Mouse (Mus musculus) olfactory bulb, adult 2 months (tissue): ENCODE results near the gene Sstr2. TPM values are rescaled to one million over a fixed set of nuclear protein-coding genes. Genes with fewer than 3 reads are reported as not detected.

Experiments used
- H3K27ac ChIP-seq: fragments of 200-500 bp; 2 replicates; pipeline ENCODE4 v1.5.1; 2012; ENCODE audit warnings: low read depth, low read length; ENCODE audit not compliant: insufficient read depth
- H3K4me1 ChIP-seq: fragments of 200-500 bp; 2 replicates; pipeline ENCODE4 v1.6.1; 2012; ENCODE audit warnings: low read length; ENCODE audit not compliant: control insufficient read depth, insufficient read depth
- H3K4me3 ChIP-seq: fragments of 200-500 bp; 2 replicates; pipeline ENCODE4 v1.5.1; 2012; ENCODE audit warnings: mild to moderate bottlenecking, low read depth, low read length, moderate library complexity; ENCODE audit not compliant: insufficient read depth
- CTCF ChIP-seq: fragments of 200-500 bp; IDR thresholded peaks from 2 replicates; pipeline ENCODE4 v1.5.1; 2012; ENCODE audit warnings: low read depth, mild to moderate bottlenecking, low read length, moderate library complexity; ENCODE audit not compliant: insufficient read depth
- POLR2A ChIP-seq: fragments of 200-500 bp; IDR thresholded peaks from 2 replicates; pipeline ENCODE4 v1.6.1; 2012; ENCODE audit warnings: mild to moderate bottlenecking, low read depth, low read length, moderate library complexity; ENCODE audit not compliant: insufficient read depth
- WGBS: fragments of 180-500 bp; shearing (Covaris S2); methylation state at CpG from one replicate; pipeline ENCODE4 v1.1.7; 2018; 5-methylcytosine and 5-hydroxymethylcytosine counted together
- polyA plus RNA-seq: library from polyadenylated mRNA; stranded (reverse); fragments of >200 nt; gene quantifications from 2 replicates; pipeline ENCODE4 v1.2.4, GENCODE M21; 2012; ENCODE audit warnings: low replicate concordance; ENCODE audit not compliant: missing spikeins, insufficient read depth, insufficient read length

Sstr2 gene
- polyA plus RNA-seq, 1 experiment, result not detected

DNA sequence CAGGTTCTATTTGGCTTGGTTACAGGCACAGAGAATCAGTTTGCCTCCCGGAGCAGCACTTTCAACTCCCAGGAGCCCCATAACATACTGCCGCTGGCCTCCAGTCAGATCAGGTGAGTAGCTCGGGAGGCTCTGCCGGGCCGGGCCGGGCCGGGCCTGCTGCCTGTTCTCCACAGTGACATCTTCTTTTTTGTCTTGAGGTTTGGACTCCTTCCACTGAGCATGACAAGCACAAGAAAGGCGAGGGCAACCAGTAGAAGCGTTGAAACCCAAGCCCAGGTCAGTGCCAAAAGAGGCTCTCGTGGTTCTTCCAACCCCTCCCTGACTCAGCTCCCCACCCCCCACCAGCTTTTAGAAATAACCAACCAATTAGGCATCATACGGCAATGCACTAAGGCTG is 41.8 kb downstream of the Sstr2 start:
- Histone ChIP-seq H3K4me1 (peaks cover 7% of the 10 kb centered on the region; the same call in 1 of the 2 replicates), H3K27ac (no peak overlapping the region), H3K4me3 (no peak overlapping the region)
- TF ChIP-seq POLR2A (no peak), CTCF (no peak)
- WGBS, result 76% methylated on average over 11 of the region's 11 CpGs

DNA sequence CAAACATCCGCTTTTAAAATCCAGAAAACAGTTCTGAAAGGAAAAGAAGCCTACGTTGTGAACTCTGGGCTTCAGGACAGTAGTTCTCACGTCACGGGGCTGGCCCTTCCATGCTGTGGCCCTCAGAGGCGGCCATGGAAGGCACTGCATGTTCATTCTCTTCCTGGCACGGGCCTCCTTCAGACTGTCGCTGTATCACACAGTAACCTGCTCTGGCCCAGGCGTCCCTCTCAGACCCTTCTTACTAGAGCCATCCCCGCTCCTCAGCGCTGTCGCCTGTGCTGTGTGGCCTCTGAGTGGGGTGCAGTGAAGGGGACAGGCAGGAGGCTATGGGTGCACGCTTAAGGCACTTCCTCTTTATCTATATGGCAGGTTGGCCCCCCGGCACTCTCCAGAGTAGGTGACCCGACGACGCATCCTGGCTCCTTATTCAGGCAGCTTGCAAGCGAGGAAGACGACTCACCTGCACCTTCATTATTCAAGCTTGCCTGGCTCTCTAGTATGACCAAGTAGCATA is 42.8 kb downstream of the Sstr2 start:
- Histone ChIP-seq H3K4me1 (peaks cover 4% of the 10 kb centered on the region; the same call in 1 of the 2 replicates), H3K4me3 (no peak overlapping the region), H3K27ac (no peak overlapping the region)
- no peak for TF ChIP-seq CTCF
- TF ChIP-seq POLR2A, result no peak
- WGBS, result 90% methylated on average over 18 of the region's 18 CpGs

DNA sequence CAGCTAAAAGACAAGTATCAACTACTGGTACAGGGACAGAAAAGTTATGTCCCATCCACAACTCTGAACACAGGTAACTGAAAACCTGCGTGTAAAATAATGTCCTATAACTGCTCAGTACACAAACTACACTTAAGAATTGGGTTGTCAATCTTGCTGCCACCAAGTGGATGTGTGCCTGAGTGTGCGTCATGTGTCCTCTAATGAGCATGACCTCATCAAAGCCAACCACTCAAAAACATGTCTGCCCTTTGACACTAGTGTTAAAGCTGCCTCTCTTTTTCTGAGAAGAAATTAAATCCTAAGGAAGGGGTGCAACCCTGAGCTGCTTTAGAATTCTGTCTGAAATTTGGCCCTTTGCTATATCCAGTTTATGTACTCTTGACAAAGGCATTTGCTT is 45.1 kb downstream of the Sstr2 start:
- Histone ChIP-seq H3K4me3 (no peak overlapping the region), H3K27ac (no peak overlapping the region), H3K4me1 (peaks cover 12% of the 10 kb centered on the region)
- TF ChIP-seq CTCF (no peak), POLR2A (no peak)
- 71% methylated on average over 2 of the region's 2 CpGs for WGBS

DNA sequence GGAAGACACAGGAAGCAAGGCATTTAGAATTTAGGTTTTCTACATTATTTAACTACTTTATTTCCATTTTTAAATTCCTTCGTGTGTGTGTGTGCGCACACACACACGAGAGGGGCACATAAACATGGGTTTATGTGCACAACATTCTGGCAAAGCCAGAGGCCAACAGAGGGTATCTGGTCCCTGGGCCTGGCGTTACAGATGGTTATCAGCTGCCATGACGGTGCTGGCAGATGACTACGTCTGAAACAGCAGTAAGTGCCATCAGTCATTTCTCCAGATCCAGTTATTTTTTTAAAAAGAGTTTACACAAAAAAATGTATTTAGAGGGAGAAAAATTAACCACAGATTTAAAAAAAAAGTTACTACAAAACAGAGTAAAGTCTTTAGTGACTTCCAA is 47.1 kb downstream of the Sstr2 start:
- H3K4me3 ChIP-seq, result no peak overlapping the region
- TF ChIP-seq CTCF (no peak), POLR2A (no peak)
- 86% methylated on average over 6 of the region's 6 CpGs for WGBS
- H3K4me1 ChIP-seq, result peaks cover 12% of the 10 kb centered on the region
- H3K27ac ChIP-seq, result no peak overlapping the region

DNA sequence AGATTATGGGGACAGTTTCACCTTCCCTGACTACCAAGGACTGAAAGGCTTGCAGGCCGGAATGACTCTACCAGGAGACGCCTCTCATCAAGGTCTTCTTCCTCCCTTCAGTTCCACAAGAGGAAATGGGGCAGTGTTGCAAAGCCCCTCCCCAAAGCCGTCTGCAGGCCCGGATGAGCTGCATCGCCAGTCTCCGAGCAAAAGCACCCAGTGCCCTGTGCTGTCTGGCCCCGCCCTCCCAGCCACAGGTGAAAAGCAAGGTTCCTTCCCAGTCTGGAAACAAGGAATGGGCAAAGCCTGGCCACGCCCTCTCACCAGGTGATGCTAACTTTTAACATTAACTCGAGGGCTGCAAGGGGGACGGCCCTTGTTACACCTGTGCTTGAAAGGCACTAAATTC is 47.5 kb downstream of the Sstr2 start:
- no peak overlapping the region for H3K27ac ChIP-seq
- no peak for TF ChIP-seq POLR2A
- no peak for TF ChIP-seq CTCF
- WGBS, result 60% methylated on average over 10 of the region's 10 CpGs
- peaks cover 12% of the 10 kb centered on the region for H3K4me1 ChIP-seq
- H3K4me3 ChIP-seq, result no peak overlapping the region

DNA sequence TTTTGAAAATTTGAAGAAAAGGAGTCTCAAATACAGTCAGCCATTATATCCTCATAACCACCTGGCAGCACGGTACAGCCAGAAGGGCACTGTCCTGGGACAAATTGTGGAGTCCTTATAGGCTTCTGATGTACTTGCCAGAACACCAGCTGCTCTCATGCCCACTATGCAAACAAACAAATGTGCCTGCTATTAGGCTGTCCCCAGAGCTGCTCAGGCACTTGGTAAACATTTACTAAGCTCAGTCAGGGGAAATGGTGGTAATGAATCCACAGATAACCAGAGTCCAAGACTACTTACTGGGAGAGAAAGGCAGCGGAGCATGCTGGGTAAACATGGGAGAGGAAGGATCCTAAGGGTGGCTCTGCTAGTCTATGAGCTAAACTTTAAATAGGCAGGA is 48.0 kb downstream of the Sstr2 start:
- Histone ChIP-seq H3K27ac (no peak overlapping the region), H3K4me1 (peaks cover 12% of the 10 kb centered on the region), H3K4me3 (no peak overlapping the region)
- no peak for TF ChIP-seq POLR2A
- 43% methylated on average over 2 of the region's 2 CpGs for WGBS

DNA sequence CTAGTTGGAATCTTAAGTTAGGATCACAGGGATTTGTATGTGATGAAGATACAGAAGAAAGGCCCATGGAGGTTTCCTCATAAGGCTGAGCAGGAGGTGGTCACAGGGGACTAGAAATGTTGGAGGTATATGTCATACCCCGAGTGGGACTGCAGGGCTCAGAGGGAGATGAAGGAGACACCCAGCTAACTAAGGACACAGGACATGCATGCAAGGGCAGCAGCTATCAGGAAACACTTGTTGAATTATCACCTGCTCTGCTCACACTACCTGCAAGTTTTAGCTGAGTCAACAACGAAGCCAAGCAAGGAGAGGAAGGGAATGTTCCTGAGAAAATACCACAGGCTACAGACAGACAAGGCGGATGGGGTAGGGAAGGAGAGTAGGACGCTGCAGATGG is 48.6 kb downstream of the Sstr2 start:
- Histone ChIP-seq H3K27ac (no peak overlapping the region), H3K4me1 (peaks cover 12% of the 10 kb centered on the region), H3K4me3 (no peak overlapping the region)
- TF ChIP-seq CTCF (no peak), POLR2A (no peak)
- WGBS, result 84% methylated on average over 4 of the region's 4 CpGs

DNA sequence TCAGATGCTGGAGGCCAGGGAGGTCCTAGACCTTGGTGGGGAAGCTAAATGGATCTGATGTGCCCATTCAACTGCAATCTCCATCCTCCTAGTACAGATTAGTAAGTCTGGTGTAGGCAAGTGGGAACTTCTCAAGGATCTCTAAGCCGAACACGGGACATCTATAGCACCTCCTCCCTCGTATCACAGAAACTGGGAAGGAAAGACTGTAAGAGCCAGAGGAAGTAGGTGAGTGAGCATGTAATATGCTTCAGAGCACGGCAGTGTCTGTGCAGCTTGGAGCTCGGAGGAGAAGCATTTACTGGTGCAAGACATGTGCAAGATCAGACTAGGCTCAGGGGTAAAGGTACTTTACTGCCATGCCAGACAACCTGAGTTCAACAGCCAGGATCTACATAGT is 49.7 kb downstream of the Sstr2 start:
- Histone ChIP-seq H3K27ac (no peak overlapping the region), H3K4me1 (peaks cover 12% of the 10 kb centered on the region), H3K4me3 (no peak overlapping the region)
- TF ChIP-seq CTCF, result no peak
- no peak for TF ChIP-seq POLR2A
- 83% methylated on average over 5 of the region's 5 CpGs for WGBS

DNA sequence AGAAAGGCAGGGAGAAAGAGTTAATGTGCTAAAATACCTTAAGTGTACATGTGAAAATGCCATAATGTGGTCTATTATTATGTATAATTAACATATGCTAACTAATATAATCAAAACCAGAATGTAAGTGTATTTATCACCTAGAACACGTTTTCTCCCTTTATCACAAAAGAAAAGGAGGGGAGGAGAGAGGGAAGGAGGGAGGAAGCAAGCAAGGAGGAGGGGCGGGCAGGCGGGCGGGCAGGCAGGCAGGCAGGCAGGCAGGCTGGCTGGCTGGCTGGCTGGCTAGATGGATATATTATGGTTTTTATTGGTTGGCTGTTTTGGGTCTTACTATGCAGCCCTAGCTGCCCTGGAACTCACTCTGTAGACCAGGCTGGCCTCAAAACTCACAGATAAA is 50.6 kb downstream of the Sstr2 start:
- TF ChIP-seq POLR2A, result no peak
- TF ChIP-seq CTCF, result no peak
- WGBS, result 45% methylated on average over 4 of the region's 4 CpGs
- Histone ChIP-seq H3K4me1 (peaks cover 12% of the 10 kb centered on the region), H3K27ac (no peak overlapping the region), H3K4me3 (no peak overlapping the region)

DNA sequence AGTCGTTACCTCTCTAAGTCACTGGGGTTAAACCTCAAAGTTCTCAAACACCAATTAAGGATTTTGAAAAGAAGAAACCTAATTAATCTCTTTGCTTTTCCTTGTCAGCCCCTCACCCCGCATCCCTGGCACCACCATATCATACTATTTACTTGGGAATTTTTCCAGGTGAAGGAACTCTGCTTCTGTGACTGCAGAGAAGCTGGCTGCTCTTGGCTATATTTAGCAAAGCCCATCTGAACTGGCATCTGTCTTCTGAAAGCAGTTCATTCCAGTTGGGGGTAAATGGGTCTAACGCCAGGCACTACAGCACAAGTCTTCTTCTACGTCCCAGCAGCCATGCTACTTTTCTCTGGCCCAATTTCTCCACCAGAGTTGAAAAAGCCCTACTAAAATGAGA is 54.5 kb downstream of the Sstr2 start:
- 69% methylated on average over 4 of the region's 4 CpGs for WGBS

More for the DNA sequence above, 54.5 kb downstream of the Sstr2 start:
- H3K4me1 ChIP-seq, result peaks cover 6% of the 10 kb centered on the region
- no peak overlapping the region for H3K4me3 ChIP-seq
- H3K27ac ChIP-seq, result no peak overlapping the region
- TF ChIP-seq POLR2A (no peak), CTCF (no peak)
